Mouse (Mus musculus): ENCODE measurements around the gene Rtn4rl2.

The Rtn4rl2 gene

GRCm38 (mm10) chr2:84884611-84885010 is 1.9 kb downstream of the Rtn4rl2 start:
- DNase-seq (ENCODE audit: low read depth) = no peak

GRCm38 (mm10) chr2:84883942-84884341 is 2.6 kb downstream of the Rtn4rl2 start:
- DNase-seq (ENCODE audit: low read depth) = no peak

- DNase-seq (ENCODE audit: low read depth) = no peak
Observed at GRCm38 (mm10) chr2:84883530-84883929, 3.0 kb downstream of the Rtn4rl2 start.

- no peak for DNase-seq (ENCODE audit: low read depth)
Observed at GRCm38 (mm10) chr2:84883084-84883483, 3.4 kb downstream of the Rtn4rl2 start.

- DNase-seq (ENCODE audit: low read depth) = no peak
Observed at GRCm38 (mm10) chr2:84882606-84883005, 3.9 kb downstream of the Rtn4rl2 start.

GRCm38 (mm10) chr2:84880590-84880989 is 5.9 kb downstream of the Rtn4rl2 start:
- no peak for DNase-seq (ENCODE audit: low read depth)

- no peak for DNase-seq (ENCODE audit: low read depth)
Observed at GRCm38 (mm10) chr2:84875842-84876241, 10.7 kb downstream of the Rtn4rl2 start.

- DNase-seq (ENCODE audit: low read depth) = no peak
Observed at GRCm38 (mm10) chr2:84872105-84872716, 14.3 kb downstream of the Rtn4rl2 start.

- peak; percentile 62 for DNase-seq (ENCODE audit: low read depth)
Observed at GRCm38 (mm10) chr2:84870623-84871160, 15.8 kb downstream of the Rtn4rl2 start.

- DNase-seq (ENCODE audit: low read depth) = peak; percentile 45
Observed at GRCm38 (mm10) chr2:84868977-84869376, 17.5 kb downstream of the Rtn4rl2 start.

GRCm38 (mm10) chr2:84868521-84868943 is 18.0 kb downstream of the Rtn4rl2 start:
- peak; percentile 81 for DNase-seq (ENCODE audit: low read depth)

- no peak for DNase-seq (ENCODE audit: low read depth)
Observed at GRCm38 (mm10) chr2:84865616-84866571, 20.6 kb downstream of the Rtn4rl2 start.

GRCm38 (mm10) chr2:84862231-84862630 is 24.3 kb downstream of the Rtn4rl2 start:
- no peak for DNase-seq (ENCODE audit: low read depth)

GRCm38 (mm10) chr2:84861430-84861829 is 25.1 kb downstream of the Rtn4rl2 start:
- no peak for DNase-seq (ENCODE audit: low read depth)

GRCm38 (mm10) chr2:84859991-84860780 is 26.3 kb downstream of the Rtn4rl2 start:
- no peak for DNase-seq (ENCODE audit: low read depth)

- no peak for DNase-seq (ENCODE audit: low read depth)
Observed at GRCm38 (mm10) chr2:84858551-84858950, 28.0 kb downstream of the Rtn4rl2 start.

GRCm38 (mm10) chr2:84855732-84856131 is 30.8 kb downstream of the Rtn4rl2 start:
- peak; percentile 67 for DNase-seq (ENCODE audit: low read depth)

- DNase-seq (ENCODE audit: low read depth) = peak; percentile 21
Observed at GRCm38 (mm10) chr2:84851130-84852040, 35.1 kb downstream of the Rtn4rl2 start.

GRCm38 (mm10) chr2:84850407-84851129 is 35.9 kb downstream of the Rtn4rl2 start:
- DNase-seq (ENCODE audit: low read depth) = no peak

GRCm38 (mm10) chr2:84845226-84845625 is 41.3 kb downstream of the Rtn4rl2 start:
- no peak for DNase-seq (ENCODE audit: low read depth)
